Mouse (Mus musculus): Measurements from ENCODE around the gene Phb2.

Phb2 gene

DNA sequence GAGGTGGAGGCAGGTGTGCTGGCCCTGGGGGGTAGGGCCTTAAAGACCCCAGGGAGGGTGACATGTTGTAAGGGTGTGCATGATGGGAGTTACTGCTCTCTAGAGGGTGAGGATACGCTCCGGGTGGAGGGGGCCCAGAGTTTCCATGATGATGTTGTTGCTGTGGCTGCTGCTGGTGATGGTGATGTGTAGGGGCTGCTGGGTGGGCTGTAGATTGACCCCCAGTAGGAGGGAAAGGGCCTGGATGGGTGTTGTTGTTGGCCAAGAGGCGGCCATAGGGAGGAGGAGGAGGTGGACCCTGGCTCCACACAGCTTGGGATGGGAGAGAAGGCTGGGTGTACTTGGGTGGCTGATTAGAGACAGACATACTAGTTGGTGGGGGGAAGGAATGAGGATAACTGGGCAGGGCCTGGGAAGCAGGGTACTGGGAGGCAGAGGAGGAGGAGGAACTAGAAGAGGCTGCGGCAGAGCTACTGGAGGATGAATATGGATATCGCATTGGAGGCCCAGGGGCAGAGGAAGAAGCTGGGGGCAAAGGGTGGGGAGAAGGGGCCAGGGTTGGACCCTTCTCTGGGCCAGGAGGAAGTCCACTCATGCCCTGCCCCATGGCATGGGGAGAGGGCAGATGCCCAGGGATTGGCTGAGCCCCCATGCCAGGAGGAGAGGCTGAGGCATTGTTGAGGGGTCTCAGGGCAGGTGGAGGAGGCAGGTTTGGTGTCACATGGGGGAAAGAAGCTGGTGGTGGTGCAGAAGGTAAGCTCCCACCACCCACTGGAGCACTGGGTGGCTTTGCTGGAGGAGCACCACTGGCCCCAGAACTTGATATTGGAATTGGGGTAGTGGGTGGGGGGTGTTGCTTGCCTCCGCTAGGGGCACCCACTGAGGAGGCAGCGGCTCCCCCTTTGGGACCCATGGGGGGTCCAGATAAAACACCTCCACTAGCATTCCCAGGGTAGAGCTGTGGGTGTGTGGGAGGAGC lies 34.8 kb downstream of the Phb2 start:
- in situ Hi-C loops (cut with MseI, MboI), result no loop called here

DNA sequence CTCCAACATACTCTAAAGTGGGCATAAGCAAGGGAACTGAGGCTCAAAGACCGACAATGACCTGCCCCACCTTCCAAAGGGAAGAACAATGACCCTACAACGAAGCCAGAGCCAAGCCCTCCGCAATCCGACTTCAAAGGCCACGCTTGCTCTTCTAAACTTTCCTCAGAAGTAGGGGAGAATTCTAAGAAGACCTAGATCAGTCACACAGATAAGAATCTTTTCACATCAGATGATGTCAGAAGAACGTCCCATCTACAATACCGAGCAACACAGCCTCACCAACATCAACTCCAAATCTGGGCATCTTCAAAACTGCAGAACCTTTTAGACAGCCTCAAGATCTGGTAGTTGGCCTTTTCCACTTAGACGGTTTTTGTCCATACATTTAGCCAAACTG lies 38.3 kb downstream of the Phb2 start:
- in situ Hi-C loops (cut with MseI, MboI), result no loop called here

DNA sequence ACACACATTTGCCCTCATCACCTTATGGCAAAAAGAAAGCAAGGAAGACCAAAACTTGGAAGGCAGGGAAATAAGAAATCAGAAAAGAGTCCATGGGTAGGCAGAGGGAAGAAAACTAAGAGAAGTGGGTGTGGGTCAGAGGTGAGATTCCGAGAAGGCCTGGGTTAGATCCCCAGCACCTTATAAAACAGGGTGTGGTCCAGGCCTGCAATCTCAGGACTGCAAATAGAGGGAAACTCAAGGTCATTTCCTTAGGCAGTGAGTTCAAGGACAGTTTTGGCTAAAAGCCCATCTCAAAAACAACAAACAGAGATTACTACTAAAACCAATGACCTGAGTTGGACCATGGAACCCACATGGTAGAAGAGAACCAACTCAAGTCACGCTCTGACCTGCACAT lies 41.7 kb downstream of the Phb2 start:
- in situ Hi-C loops (cut with MseI, MboI), result no loop called here

DNA sequence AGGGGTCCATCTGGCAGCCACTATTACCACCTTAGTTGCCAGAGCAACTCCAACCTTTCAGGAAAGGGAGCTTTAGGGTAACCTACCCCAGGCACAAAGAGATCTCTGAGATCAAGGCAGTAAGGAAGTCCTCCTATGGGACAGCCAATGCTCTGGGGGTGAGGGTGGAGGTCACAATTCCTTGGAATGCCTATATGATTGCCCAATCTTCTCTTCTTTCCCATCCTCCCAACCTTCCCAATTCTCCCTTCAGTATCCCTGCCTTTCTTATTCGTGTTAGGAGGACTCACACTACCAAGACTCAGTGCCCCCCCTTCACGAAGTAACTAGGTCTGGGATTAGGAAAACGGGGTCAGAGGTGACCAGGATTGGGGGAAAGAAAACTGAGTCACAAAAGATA lies 43.2 kb downstream of the Phb2 start:
- in situ Hi-C loops (cut with MseI, MboI), result no loop called here

DNA sequence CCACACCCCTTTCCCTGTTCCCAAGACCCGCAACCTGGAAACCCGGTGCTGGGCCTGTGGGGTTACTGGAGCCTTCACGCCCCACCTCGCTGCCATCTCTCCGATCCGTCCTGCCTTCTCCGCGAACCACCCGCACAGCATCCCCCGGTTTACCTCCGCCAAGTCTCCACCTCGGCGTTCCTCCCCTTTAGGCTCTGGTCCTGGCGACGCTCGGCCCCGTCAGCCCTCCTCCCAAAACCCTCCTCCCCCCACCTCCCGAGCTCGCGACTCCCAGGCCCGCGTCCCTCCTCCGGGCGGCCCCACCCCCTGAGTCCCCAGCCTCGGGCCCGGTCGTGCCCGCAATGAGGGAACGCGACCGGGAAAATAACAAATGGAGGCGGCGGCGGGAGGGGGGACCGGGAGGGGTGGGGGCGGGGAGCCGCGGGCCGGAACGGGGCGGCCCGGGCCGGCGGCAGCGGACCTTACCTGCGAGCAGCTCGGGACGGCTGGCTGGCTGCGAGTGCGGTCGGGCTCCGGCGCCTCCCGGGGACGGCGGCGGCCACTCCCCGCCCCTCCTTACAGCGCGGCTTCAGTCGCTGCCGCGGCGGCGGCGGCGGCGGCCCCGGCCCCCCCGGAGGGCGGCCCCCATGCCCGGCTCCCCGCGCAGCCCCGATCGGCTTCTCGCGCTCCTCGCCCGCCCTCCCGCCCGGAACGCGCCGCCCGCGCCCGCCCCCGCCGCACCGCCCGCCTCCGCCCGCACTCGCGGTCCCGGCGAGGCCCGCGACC lies 43.9 kb downstream of the Phb2 start, which contains the start of the genes Gm45234 and Atn1:
Gene Gm45234 (minus strand): TSS at position 191 of the 765 bp plus-strand sequence.
Gene Atn1 (minus strand): TSS at position 694 of the 765 bp plus-strand sequence.
- in situ Hi-C loops (cut with MseI, MboI), result no loop called here

DNA sequence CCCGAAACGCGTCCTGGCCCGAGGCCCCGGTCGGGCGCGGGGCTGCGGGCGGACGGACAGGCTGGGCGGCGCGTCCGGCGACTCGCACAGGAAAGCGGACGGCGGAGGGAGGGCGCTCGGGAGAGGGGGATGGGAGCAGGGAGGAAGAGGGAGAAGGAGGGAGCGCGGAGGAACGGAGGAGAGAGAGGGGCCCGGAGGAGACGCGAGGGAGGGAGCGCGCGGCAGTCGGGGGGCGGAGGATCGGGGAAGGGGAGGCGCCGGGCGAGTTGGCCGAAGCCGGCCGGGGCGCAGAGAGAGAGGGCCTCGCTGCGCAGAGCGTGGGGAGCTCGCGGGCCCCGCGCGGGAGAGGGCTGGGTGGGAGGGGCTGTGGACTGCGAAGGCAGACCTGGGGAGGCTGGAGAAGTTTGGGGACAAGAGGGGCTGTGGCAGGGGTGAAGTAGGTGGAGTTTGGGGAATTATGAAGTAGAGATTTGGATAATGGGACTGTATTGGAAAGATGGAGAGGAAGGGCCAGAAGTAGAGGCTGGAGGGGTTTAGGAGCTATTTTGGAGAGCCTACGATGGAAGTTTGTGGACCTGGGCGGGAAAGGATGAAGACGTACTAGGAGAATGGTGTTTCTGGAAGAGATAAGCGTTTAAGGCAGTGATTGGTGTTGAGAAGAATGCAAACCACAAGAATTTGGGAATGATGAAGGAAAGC lies 44.7 kb downstream of the Phb2 start:
- in situ Hi-C loops (cut with MseI, MboI), result no loop called here

DNA sequence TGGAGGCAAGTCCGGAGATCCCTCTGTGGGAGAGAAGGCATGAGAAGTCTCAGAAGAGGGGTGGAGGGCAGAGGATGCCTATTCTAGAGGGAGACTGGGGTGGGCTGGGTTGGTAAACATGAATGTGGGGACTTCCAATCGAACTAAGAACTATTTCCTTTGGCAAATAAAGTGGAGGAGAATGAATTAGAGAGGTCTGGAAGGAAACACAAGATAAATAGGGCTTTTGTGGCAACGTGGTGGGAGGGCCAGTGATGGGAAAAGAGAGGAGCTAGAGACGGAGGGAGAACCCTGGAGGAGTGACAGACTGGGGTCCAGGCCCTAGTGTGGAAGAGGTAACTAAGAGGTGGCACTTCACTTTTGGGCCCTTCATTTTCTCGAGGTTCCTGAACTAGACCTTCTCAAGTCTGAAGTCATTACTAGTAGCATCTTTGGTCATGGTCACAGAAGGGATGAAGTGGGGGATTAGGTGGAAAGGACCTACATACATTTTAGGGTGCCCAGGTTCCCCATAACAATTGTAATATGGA lies 45.3 kb downstream of the Phb2 start:
- in situ Hi-C loops (cut with MseI, MboI), result no loop called here

DNA sequence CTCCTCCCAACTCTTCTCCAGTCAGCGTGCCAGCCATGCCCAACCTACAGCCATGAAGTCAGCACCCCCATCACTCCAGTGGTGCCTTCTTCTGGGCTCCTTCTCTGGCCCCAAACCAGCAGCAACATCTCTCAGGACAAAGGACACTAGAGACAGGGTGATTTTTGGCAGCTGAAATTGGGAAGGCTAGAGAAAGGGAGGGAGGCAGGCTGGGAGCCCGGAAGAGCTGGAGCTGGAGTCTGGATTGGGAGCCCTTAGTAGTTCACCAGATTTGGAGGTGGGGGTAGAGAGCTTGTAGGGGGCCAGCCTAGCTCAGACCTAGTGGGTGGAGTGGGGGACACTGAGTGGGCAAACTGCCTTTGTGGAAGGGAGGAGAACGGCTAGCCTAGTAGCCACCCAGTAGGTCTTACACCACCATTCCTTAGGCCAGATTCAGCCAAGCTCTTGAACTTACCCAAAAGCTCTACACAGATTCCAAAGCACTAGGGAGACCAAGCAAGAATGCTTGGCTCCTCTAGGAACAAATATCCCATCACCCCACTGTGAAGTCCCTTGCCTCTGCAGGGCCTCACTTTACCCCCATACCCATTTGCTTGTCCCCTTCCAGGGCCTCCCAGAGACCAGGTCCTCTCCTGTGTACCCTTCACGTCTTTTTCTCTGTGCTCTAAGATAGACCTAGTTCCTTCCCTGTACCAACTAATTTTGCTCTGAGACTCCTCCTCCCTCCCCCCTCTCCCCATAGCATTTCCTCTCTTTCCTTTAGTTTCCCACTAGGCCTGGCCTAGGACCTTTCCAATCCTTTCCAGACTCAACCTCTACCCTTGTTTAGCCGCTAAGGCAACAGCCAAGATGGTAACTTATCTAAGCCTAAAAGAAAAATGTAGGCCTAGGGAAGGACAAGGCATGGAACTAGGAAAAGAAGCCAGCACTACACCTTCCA lies 46.0 kb downstream of the Phb2 start:
- in situ Hi-C loops (cut with MseI, MboI), result no loop called here

DNA sequence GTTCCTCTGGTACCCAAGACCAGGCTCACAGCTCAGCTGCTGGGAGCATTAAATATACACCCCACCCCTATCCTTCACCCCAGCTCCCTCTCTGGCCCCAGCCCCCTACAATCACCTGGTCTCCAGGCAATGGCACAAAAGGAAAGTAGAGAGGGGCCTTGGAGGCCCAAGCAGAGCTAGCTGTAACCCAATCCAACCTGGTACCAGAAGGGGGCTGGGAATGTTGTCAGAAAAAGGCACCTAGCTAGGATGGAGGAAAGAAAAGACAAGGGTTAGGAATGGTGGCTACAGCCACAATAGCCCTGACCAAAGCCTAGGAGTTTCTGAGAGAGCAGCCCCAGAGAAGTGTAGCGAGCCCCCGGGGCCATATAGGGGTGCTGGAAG lies 46.7 kb downstream of the Phb2 start:
- in situ Hi-C loops (cut with MseI, MboI), result no loop called here

DNA sequence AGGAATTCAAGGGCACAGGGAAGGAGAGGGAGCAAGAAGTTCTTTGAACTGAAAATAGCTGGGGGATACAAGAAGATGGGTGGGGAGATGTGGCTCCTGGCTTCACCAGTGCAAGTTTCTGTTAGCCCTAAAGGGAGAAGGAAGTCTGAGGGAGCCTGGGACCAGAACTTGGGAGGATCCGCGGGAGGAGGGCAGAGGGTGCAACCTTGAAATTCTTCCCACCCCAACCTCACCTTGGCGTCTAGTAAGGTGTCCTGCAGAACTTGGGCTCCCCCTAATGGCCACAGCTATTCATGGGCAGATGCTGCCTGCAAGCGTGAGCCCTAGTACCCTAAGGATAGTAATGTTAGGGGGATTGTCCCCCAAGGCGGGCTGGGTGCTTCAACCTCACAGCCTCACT lies 47.1 kb downstream of the Phb2 start:
- in situ Hi-C loops (cut with MseI, MboI), result no loop called here

DNA sequence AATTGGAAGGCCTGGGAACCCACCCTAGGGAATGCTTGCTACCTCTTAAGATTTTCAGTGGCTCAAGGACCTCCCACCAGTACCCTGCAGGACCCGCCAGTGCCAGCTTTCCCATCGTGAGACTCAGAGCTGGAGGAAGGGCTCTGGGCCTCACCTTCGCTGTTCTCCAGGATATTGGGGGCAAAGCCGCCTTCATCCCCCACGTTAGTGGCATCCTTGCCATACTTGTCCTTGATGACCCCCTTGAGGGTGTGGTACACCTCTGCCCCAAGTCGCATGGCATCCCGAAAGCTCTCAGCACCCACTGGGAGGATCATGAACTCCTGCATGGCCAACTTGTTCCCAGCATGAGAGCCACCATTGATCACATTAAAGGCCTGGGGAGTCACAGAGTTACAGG lies 53.8 kb downstream of the Phb2 start:
- in situ Hi-C loops (cut with MseI, MboI), result no loop called here

Data from mouse trophoblast stem cell (cell line).